Mouse (Mus musculus): Measurements from ENCODE around the gene Krtap2-4.

The Krtap2-4 gene

GRCm38 (mm10) chr11:99583245-99583704 is 31.4 kb downstream of the Krtap2-4 start, which contains the start of gene Krtap1-4:
Gene Krtap1-4, minus strand, starts transcription at chr11:99583654.
- no peak for DNase-seq (ENCODE audit: low spot score)

GRCm38 (mm10) chr11:99581564-99581963 is 33.1 kb downstream of the Krtap2-4 start:
- DNase-seq (ENCODE audit: low spot score) = no peak

- DNase-seq (ENCODE audit: low spot score) = no peak
Measured at GRCm38 (mm10) chr11:99581051-99581450, 33.6 kb downstream of the Krtap2-4 start.

GRCm38 (mm10) chr11:99580636-99581035 is 34.0 kb downstream of the Krtap2-4 start, which contains the start of gene Krtap1-5:
Gene Krtap1-5, minus strand, starts transcription at chr11:99581016.
- no peak for DNase-seq (ENCODE audit: low spot score)

GRCm38 (mm10) chr11:99574106-99574505 is 40.5 kb downstream of the Krtap2-4 start:
- DNase-seq (ENCODE audit: low spot score) = peak; percentile 68

- DNase-seq (ENCODE audit: low spot score) = no peak
Measured at GRCm38 (mm10) chr11:99573164-99573563, 41.5 kb downstream of the Krtap2-4 start.

GRCm38 (mm10) chr11:99566530-99566929 is 48.1 kb downstream of the Krtap2-4 start, which contains the start of gene Krtap3-1:
Gene Krtap3-1, minus strand, starts transcription at chr11:99566630.
- no peak for DNase-seq (ENCODE audit: low spot score)

Data from urinary bladder, postnatal 25 days (tissue).